ENCODE assay signal across 30 mouse cellular contexts in genomic region chr10:99211021-99211420, GRCm38 (mm10). TPM values are rescaled to one million over a fixed set of nuclear protein-coding genes. Genes with fewer than 3 reads are reported as not detected.
DNase-seq lines count a peak whose midpoint lies in the region; ATAC-seq and TF ChIP-seq lines count a peak whose summit lies in the region.
"Had no signal": no experiment of that assay in that cellular context is flagged by ENCODE, and none has a peak within 500 bp of the region (broad histone marks: within the 10 kb centered on the region; RNA-seq: fewer than 3 reads in every experiment).

No protein-coding gene starts in this region.

- WGBS in forebrain, embryonic 15.5 days = 96% methylated on average over 6 of the region's 6 CpGs
- WGBS in cerebellum, adult 2 months = 98% methylated on average over 6 of the region's 6 CpGs

- no peak overlapping the region for H3K9ac ChIP-seq in forebrain, embryonic 15.5 days (replicated peaks)
- H3K9ac ChIP-seq: embryonic facial prominence, embryonic 12.5 days; forebrain, postnatal 0 days; heart, embryonic 13.5 days; hindbrain, embryonic 15.5 days; limb, embryonic 15.5 days; midbrain, embryonic 15.5 days had no signal

- H3K27me3 ChIP-seq in forebrain, embryonic 15.5 days = no peaks in the 10 kb centered on the region
- H3K27me3 ChIP-seq in cerebellum, adult 2 months (ENCODE audit: control insufficient read depth, insufficient read depth, low read length) = no peaks in the 10 kb centered on the region
- H3K27me3 ChIP-seq: embryonic facial prominence, embryonic 12.5 days; heart, embryonic 13.5 days; hindbrain, embryonic 15.5 days; limb, embryonic 15.5 days; midbrain, embryonic 15.5 days; Patski had no signal

- H3K4me3 ChIP-seq in forebrain, embryonic 15.5 days = no peak overlapping the region
- no peak overlapping the region for H3K4me3 ChIP-seq in cerebellum, adult 2 months (replicated peaks; ENCODE audit: insufficient read depth, low read depth, low read length)
- H3K4me3 ChIP-seq: embryonic facial prominence, embryonic 12.5 days; heart, embryonic 13.5 days; hindbrain, embryonic 10.5 days; hindbrain, embryonic 15.5 days; limb, embryonic 10.5 days; limb, embryonic 15.5 days; midbrain, embryonic 10.5 days; midbrain, embryonic 15.5 days had no signal

- peak; percentile 84 for ATAC-seq in CD4-positive, CD25-positive, alpha-beta regulatory T cell, adult 4 months
- ATAC-seq in inflammation-experienced regulatory T-cells, adult 6 months = peak; percentile 78
- ATAC-seq in forebrain, embryonic 15.5 days (replicated peaks) = no peak
- ATAC-seq: forebrain, postnatal 0 days; midbrain, embryonic 15.5 days; Patski had no signal

- no peak for TF ChIP-seq POLR2A in cerebellum, adult 2 months (IDR thresholded peaks at IDR 0.05; ENCODE audit: borderline replicate concordance, insufficient read depth, low read length)

- H3K9me3 ChIP-seq in forebrain, embryonic 15.5 days = no peaks in the 10 kb centered on the region
- H3K9me3 ChIP-seq: embryonic facial prominence, embryonic 12.5 days; heart, embryonic 13.5 days; hindbrain, embryonic 10.5 days; hindbrain, embryonic 15.5 days; limb, embryonic 10.5 days; limb, embryonic 15.5 days; midbrain, embryonic 10.5 days; midbrain, embryonic 15.5 days had no signal

- no peaks in the 10 kb centered on the region for H3K36me3 ChIP-seq in forebrain, embryonic 15.5 days
- H3K36me3 ChIP-seq: embryonic facial prominence, embryonic 12.5 days; heart, embryonic 13.5 days; hindbrain, embryonic 10.5 days; hindbrain, embryonic 15.5 days; limb, embryonic 10.5 days; limb, embryonic 15.5 days; midbrain, embryonic 10.5 days; midbrain, embryonic 15.5 days had no signal

- H3K4me1 ChIP-seq in forebrain, embryonic 15.5 days = no peaks in the 10 kb centered on the region
- no peaks in the 10 kb centered on the region for H3K4me1 ChIP-seq in cerebellum, adult 2 months (ENCODE audit: control insufficient read depth, insufficient read depth, low read length)
- H3K4me1 ChIP-seq: hindbrain, embryonic 15.5 days; midbrain, embryonic 10.5 days; midbrain, embryonic 15.5 days had no signal

- no peak overlapping the region for H3K4me2 ChIP-seq in forebrain, embryonic 15.5 days (replicated peaks)
- H3K4me2 ChIP-seq: embryonic facial prominence, embryonic 12.5 days; heart, embryonic 13.5 days; hindbrain, embryonic 15.5 days; limb, embryonic 15.5 days; midbrain, embryonic 15.5 days had no signal

- no peak overlapping the region for H3K27ac ChIP-seq in forebrain, embryonic 15.5 days (replicated peaks)
- H3K27ac ChIP-seq in cerebellum, adult 2 months (ENCODE audit: insufficient read depth, low read length) = no peak overlapping the region
- H3K27ac ChIP-seq: embryonic facial prominence, embryonic 12.5 days; heart, embryonic 13.5 days; hindbrain, embryonic 10.5 days; hindbrain, embryonic 15.5 days; kidney, postnatal 0 days; limb, embryonic 10.5 days; limb, embryonic 15.5 days; midbrain, embryonic 10.5 days; midbrain, embryonic 15.5 days had no signal

- no peak for TF ChIP-seq CTCF in cerebellum, adult 2 months (IDR thresholded peaks at IDR 0.05; ENCODE audit: borderline replicate concordance, insufficient read depth, low read depth, low read length)

- DNase-seq in CD4-positive helper T cell, adult 2 months (ENCODE audit: low read depth, low spot score) = peak; percentile 47
- DNase-seq in naive thymus-derived CD4-positive, alpha-beta T cell, adult 2 months (ENCODE audit: low read depth) = peak; percentile 44
- DNase-seq in kidney, adult 18-20 months = no peak
- DNase-seq in cerebellum, adult 2 months = no peak
- DNase-seq: cerebellum, adult 11 months; cerebellum, adult 9-11 months; embryo, embryonic 11 days; forebrain, postnatal 0 days; heart, postnatal 14 days; kidney, adult 2 months; kidney, postnatal 4 days; layer of hippocampus, postnatal 36 days; lung, adult 2 months; lung, postnatal 10 days; right cerebral cortex, adult 18-20 months; right cerebral cortex, postnatal 4 days; thymus, postnatal 4 days had no signal

RNA-seq across cellular contexts. Expression of gene Dusp6, which starts 52.0 kb away (rescaled TPM):
- polyA plus RNA-seq in CD4-positive, CD25-positive, alpha-beta regulatory T cell, adult 4 months (2017; shearing (Covaris generic)) = 10 to 100 TPM; 23.4 to 38.0 TPM
- polyA plus RNA-seq in inflammation-experienced regulatory T-cells, adult 6 months (2017; shearing (Covaris generic)) = 10 to 100 TPM; 32.8 to 52.8 (median 41.2) TPM
- polyA plus RNA-seq in forebrain, embryonic 15.5 days (2015; fragmentation: Nextera tagmentation; extraction: Ambion mirVana) = 33.3 and 36.4 TPM in 2 replicates
- polyA plus RNA-seq in cerebellum, adult 2 months (2012; rRNA removed) = 20.2 and 20.5 TPM in 2 replicates

Comparison
In these comparisons a context has a peak if more than half of its experiments do, and no peak if none do; other contexts are left out.
1. DNase-seq: peak in CD4-positive helper T cell, adult 2 months (single experiment) and naive thymus-derived CD4-positive, alpha-beta T cell, adult 2 months (single experiment); none in kidney, adult 18-20 months (single experiment) and cerebellum, adult 2 months (0 of 2).